Mouse (Mus musculus): Measurements from ENCODE around the gene Itgb1. TPM values are rescaled to one million over a fixed set of nuclear protein-coding genes. Genes with fewer than 3 reads are reported as not detected.

The Itgb1 gene
- polyA plus RNA-seq, 1 experiment from 2014 or later: 346 TPM

- H3K9ac ChIP-seq (ENCODE audit: low read depth, low read length): no peak overlapping the region
- DNase-seq (ENCODE audit: low spot score) (no peak), ATAC-seq (ENCODE audit: low read depth) (no peak)
- H3K27me3 ChIP-seq (replicated peaks; ENCODE audit: control insufficient read depth, insufficient read depth, low read length): no peaks in the 10 kb centered on the region
- no peaks in the 10 kb centered on the region for H3K4me1 ChIP-seq (ENCODE audit: control insufficient read depth, insufficient read depth, low read length)
- H3K4me3 ChIP-seq (ENCODE audit: low read depth, low read length): no peak overlapping the region
- H3K4me2 ChIP-seq (ENCODE audit: low read depth, low read length): no peak overlapping the region
- WGBS: 95% methylated on average over 3 of the region's 3 CpGs
- H3K9me3 ChIP-seq (ENCODE audit: control insufficient read depth, low read length): no peaks in the 10 kb centered on the region
- H3K36me3 ChIP-seq (ENCODE audit: control insufficient read depth, insufficient read depth, low read length): peaks cover 63% of the 10 kb centered on the region
- H3K27ac ChIP-seq (replicated peaks; ENCODE audit: low read depth, low read length): no peak overlapping the region
Observed at GRCm38 (mm10) chr8:128734118-128734517, 48.7 kb downstream of the Itgb1 start.

- peaks cover 64% of the 10 kb centered on the region for H3K36me3 ChIP-seq (ENCODE audit: control insufficient read depth, insufficient read depth, low read length)
- no peak overlapping the region for H3K4me2 ChIP-seq (ENCODE audit: low read depth, low read length)
- 0 out of 2 replicates have a peak, but pooled peaks cover 3% of the 10 kb centered on the region for H3K9me3 ChIP-seq (ENCODE audit: control insufficient read depth, low read length)
- WGBS: 92% methylated on average over 3 of the region's 3 CpGs
- H3K4me1 ChIP-seq (ENCODE audit: control insufficient read depth, insufficient read depth, low read length): no peaks in the 10 kb centered on the region
- H3K9ac ChIP-seq (ENCODE audit: low read depth, low read length): no peak overlapping the region
- H3K27me3 ChIP-seq (replicated peaks; ENCODE audit: control insufficient read depth, insufficient read depth, low read length): no peaks in the 10 kb centered on the region
- H3K4me3 ChIP-seq (ENCODE audit: low read depth, low read length): no peak overlapping the region
- ATAC-seq (ENCODE audit: low read depth) (no peak), DNase-seq (ENCODE audit: low spot score) (no peak)
- H3K27ac ChIP-seq (replicated peaks; ENCODE audit: low read depth, low read length): no peak overlapping the region
Observed at GRCm38 (mm10) chr8:128735692-128736091, 50.2 kb downstream of the Itgb1 start.

Other genes with a start within 250 kb of the Itgb1 start
- not detected in 2 replicates for gene Gm3952, start 113.0 kb downstream of the Itgb1 start, polyA plus RNA-seq (2014; fragmentation: Nextera tagmentation; extraction: Ambion mirVana)

Measured in embryonic facial prominence, embryonic 14.5 days (tissue).